Mouse (Mus musculus): ENCODE results near the gene Vmn1r13.

The Vmn1r13 gene

GRCm38 (mm10) chr6:57202990-57203389 is at the start of gene Vmn1r13:
Vmn1r13 (plus strand) TSS chr6:57203290.
- WGBS = 94% methylated on average over 1 of the region's 1 CpGs

DNA sequence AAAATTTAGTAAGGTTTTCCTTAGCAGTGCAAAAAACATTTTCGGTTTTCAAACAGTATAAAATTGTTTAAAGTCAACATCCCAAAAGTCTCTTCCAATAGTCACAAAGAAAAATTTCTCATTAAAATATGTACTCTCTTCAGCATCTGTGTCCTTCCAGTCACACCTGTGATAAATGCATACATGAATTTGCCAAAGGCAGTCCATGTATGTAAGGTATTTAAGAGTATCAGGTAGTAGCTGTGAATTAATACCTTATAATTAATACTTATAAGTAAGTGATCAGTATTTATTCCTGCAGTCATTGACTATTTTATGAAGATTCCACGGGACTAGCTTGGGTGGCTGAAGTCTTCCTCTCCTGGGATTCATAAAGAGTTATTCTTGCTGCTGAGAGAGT is 46.5 kb upstream of the Vmn1r13 start, which contains the start of gene Vmn1r12:
Vmn1r12 (plus strand) TSS at position 301 of the 400 bp plus-strand sequence.
- 76% methylated on average over 2 of the region's 2 CpGs for WGBS

GRCm38 (mm10) chr6:57190016-57190415 is 13.1 kb upstream of the Vmn1r13 start:
- WGBS = 56% methylated on average over 3 of the region's 3 CpGs

- 97% methylated on average over 3 of the region's 3 CpGs for WGBS
Observed at GRCm38 (mm10) chr6:57231386-57231785, 28.3 kb downstream of the Vmn1r13 start, which contains the start of gene Vmn1r14. Vmn1r14 (plus strand) TSS chr6:57231686.

DNA sequence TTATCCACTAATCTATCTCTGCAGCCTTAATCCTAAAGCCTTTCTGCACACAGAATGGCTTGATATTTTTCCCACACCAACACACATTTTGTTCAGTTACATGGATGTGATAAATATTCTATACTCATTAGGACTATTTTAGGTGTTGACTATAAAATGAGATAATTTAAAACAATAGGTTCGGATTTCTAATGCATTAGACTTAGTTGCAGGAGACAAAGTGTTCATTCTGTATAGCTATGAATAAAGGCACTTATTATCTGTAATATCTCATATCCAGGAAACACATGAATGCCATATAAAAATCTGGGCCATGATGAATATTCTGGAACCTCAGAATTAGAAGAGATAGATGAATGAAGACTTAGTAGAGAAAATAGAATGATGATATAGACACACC is 54.6 kb downstream of the Vmn1r13 start, which contains the start of gene Vmn1r15:
Vmn1r15 (plus strand) TSS at position 301 of the 400 bp plus-strand sequence.
- WGBS = 74% methylated on average over 1 of the region's 1 CpGs

DNA sequence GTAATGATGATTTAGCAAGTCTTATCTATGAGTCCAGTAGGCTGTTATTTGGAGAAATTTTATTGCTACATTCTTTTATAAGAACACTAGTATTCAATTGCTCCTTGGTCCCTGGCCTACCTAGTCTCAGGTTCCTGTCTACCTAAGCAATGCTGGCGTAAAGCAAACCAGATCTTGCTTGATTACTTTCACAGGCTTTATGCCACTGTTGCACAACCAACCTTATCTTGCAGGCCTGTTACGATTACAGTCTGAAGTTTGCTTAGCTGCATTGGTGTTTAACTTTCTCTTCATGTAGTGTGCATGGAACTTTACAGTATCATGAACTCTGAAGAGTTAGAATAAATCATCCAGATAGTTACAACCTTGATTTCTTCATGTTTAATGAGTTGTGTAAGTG is 57.9 kb downstream of the Vmn1r13 start:
- WGBS = 92% methylated on average over 2 of the region's 2 CpGs

All from cerebral cortex, adult 2 months (tissue).